Mouse (Mus musculus): ENCODE measurements around the gene E030030I06Rik.

DNA sequence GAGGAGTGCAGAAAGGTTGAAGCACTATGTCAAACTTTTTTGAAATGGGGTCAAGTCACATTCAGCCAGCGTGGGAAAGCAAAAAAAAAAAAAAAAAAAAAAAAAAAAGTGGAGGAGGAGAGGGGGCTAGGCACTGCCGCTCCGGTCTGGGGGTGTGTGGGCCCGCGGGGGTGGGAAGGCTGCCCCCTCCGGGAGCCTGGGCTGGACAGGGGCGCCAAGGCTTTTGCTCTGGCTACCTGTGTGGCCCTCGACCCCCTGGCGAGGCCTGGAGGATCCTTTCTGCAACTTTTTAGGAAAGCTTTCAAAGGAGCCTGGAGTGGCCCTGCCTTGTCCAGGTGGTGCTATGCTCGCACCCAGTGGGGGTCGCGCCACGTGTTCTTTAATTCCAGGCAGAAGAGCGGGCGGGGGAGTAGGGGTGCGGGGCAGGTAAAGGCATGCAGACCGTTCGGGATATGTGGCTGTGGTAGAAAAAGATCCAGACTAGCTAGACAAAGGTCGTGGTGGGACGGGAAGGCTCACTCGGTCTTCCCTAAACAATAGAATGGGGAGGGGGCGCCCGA, 10.6 kb upstream of the E030030I06Rik start:
- no peak for TF ChIP-seq CHD2 (IDR thresholded peaks at IDR 0.05; ENCODE audit: low read length)
- TF ChIP-seq POLR2A (IDR thresholded peaks at IDR 0.05; ENCODE audit: control insufficient read depth in 1 of 2, insufficient read depth in 1 of 2, low read depth in 1 of 2, low read length in 2 of 2, poor library complexity in 1 of 2), result no peak
- TF ChIP-seq RCOR1 (IDR thresholded peaks at IDR 0.05; ENCODE audit: low read depth, low read length), result no peak
- TF ChIP-seq CTCF (IDR thresholded peaks at IDR 0.05 in 2 of 3, conservative IDR thresholded peaks at IDR 0.05 in 1 of 3; ENCODE audit: control insufficient read depth in 1 of 3, insufficient read depth in 1 of 3, low read depth in 2 of 3, low read length in 3 of 3, poor library complexity in 1 of 3, severe bottlenecking in 1 of 3), result no peak
- TF ChIP-seq EP300 (IDR thresholded peaks at IDR 0.05; ENCODE audit: low read depth in 1 of 2, low read length in 2 of 2), result no peak
- TF ChIP-seq RAD21 (IDR thresholded peaks at IDR 0.05; ENCODE audit: low read depth, low read length), result no peak
- TF ChIP-seq SIN3A (IDR thresholded peaks at IDR 0.05; ENCODE audit: low read length), result no peak
- no peak for TF ChIP-seq ETS1 (IDR thresholded peaks at IDR 0.05; ENCODE audit: low read depth, low read length)
- TF ChIP-seq MEF2A (IDR thresholded peaks at IDR 0.05; ENCODE audit: extremely low read depth, insufficient replicate concordance, low read depth, low read length, poor library complexity, severe bottlenecking), result no peak
- no peak for TF ChIP-seq HCFC1 (IDR thresholded peaks at IDR 0.05; ENCODE audit: low read depth, low read length)
